Mouse (Mus musculus): ENCODE measurements at regions not wholly inside any gene's neighbourhood (a gene's known extent, or its start where the extent isn't known, plus 50 kb on each side); places are given as distances from the start of the nearest gene placed in this dataset.

- WGBS: 52% methylated on average over 2 of the region's 2 CpGs
- no peaks in the 10 kb centered on the region for H3K36me3 ChIP-seq (ENCODE audit: control insufficient read depth, insufficient read depth, low read length)
- H3K27ac ChIP-seq (ENCODE audit: low read depth, low read length): no peak overlapping the region
- H3K4me1 ChIP-seq (ENCODE audit: control insufficient read depth, insufficient read depth, low read length): no peaks in the 10 kb centered on the region
- peaks cover under 1% of the 10 kb centered on the region; the same call in 1 of the 2 replicates for H3K27me3 ChIP-seq (ENCODE audit: control insufficient read depth, insufficient read depth, low read length)
- ATAC-seq (ENCODE audit: low FRiP score, low TSS enrichment): no peak
- H3K9ac ChIP-seq (ENCODE audit: low read depth, low read length): no peak overlapping the region
- no peak overlapping the region for H3K4me3 ChIP-seq (ENCODE audit: low read length)
- H3K4me2 ChIP-seq (replicated peaks; ENCODE audit: low read depth, low read length): no peak overlapping the region
- no peaks in the 10 kb centered on the region for H3K9me3 ChIP-seq (ENCODE audit: control insufficient read depth, low read length)
These were observed 134.4 kb downstream of the Tmem161b start for GRCm38 (mm10) chr13:84356455-84356854.

GRCm38 (mm10) chr13:84360536-84360935, 138.4 kb downstream of the Tmem161b start:
- 95% methylated on average over 2 of the region's 2 CpGs for WGBS
- Histone ChIP-seq H3K27me3 (ENCODE audit: control insufficient read depth, insufficient read depth, low read length) (no peaks in the 10 kb centered on the region), H3K4me1 (ENCODE audit: control insufficient read depth, insufficient read depth, low read length) (no peaks in the 10 kb centered on the region), H3K9me3 (ENCODE audit: control insufficient read depth, low read length) (no peaks in the 10 kb centered on the region), H3K36me3 (ENCODE audit: control insufficient read depth, insufficient read depth, low read length) (no peaks in the 10 kb centered on the region), H3K27ac (ENCODE audit: low read depth, low read length) (no peak overlapping the region), H3K9ac (ENCODE audit: low read depth, low read length) (no peak overlapping the region), H3K4me3 (ENCODE audit: low read length) (no peak overlapping the region), H3K4me2 (replicated peaks; ENCODE audit: low read depth, low read length) (no peak overlapping the region)
- no peak for ATAC-seq (ENCODE audit: low FRiP score, low TSS enrichment)

GRCm38 (mm10) chr13:84364069-84364468, 142.0 kb downstream of the Tmem161b start:
- Histone ChIP-seq H3K4me1 (ENCODE audit: control insufficient read depth, insufficient read depth, low read length) (no peaks in the 10 kb centered on the region), H3K9me3 (ENCODE audit: control insufficient read depth, low read length) (no peaks in the 10 kb centered on the region), H3K36me3 (ENCODE audit: control insufficient read depth, insufficient read depth, low read length) (no peaks in the 10 kb centered on the region), H3K9ac (ENCODE audit: low read depth, low read length) (no peak overlapping the region), H3K4me3 (ENCODE audit: low read length) (no peak overlapping the region), H3K27ac (ENCODE audit: low read depth, low read length) (no peak overlapping the region), H3K27me3 (ENCODE audit: control insufficient read depth, insufficient read depth, low read length) (no peaks in the 10 kb centered on the region), H3K4me2 (replicated peaks; ENCODE audit: low read depth, low read length) (no peak overlapping the region)
- 87% methylated on average over 4 of the region's 4 CpGs for WGBS
- no peak for ATAC-seq (ENCODE audit: low FRiP score, low TSS enrichment)

- Histone ChIP-seq H3K4me1 (ENCODE audit: control insufficient read depth, insufficient read depth, low read length) (no peaks in the 10 kb centered on the region), H3K27me3 (ENCODE audit: control insufficient read depth, insufficient read depth, low read length) (no peaks in the 10 kb centered on the region), H3K4me3 (ENCODE audit: low read length) (no peak overlapping the region), H3K4me2 (replicated peaks; ENCODE audit: low read depth, low read length) (no peak overlapping the region), H3K9ac (ENCODE audit: low read depth, low read length) (no peak overlapping the region), H3K36me3 (ENCODE audit: control insufficient read depth, insufficient read depth, low read length) (no peaks in the 10 kb centered on the region), H3K9me3 (ENCODE audit: control insufficient read depth, low read length) (no peaks in the 10 kb centered on the region), H3K27ac (ENCODE audit: low read depth, low read length) (no peak overlapping the region)
- ATAC-seq (ENCODE audit: low FRiP score, low TSS enrichment): no peak
These were observed 143.4 kb downstream of the Tmem161b start for GRCm38 (mm10) chr13:84365503-84365902.

DNA sequence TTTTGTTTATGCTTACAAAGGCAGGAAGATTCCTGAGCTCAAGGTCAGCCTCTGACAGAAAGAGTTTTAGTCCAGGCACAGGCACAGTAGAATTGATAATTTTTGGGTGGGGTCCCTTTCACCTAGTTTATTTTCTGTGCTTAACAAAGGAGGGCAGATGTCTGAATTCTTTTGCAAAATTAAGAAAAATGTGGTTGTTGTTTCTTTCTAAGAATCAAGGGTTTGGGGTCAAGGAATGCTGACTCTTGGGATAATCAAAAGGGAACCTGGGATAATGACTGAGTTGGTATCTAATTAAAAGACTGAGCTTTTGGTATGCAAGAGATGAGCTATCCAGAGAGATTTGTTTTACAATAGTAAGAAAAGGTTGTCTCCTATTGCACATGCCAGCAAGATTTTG, 143.9 kb downstream of the Tmem161b start:
- no peak overlapping the region for H3K27ac ChIP-seq (ENCODE audit: low read depth, low read length)
- H3K9me3 ChIP-seq (ENCODE audit: control insufficient read depth, low read length): no peaks in the 10 kb centered on the region
- ATAC-seq (ENCODE audit: low FRiP score, low TSS enrichment): no peak
- no peak overlapping the region for H3K4me2 ChIP-seq (replicated peaks; ENCODE audit: low read depth, low read length)
- H3K4me1 ChIP-seq (ENCODE audit: control insufficient read depth, insufficient read depth, low read length): no peaks in the 10 kb centered on the region
- no peaks in the 10 kb centered on the region for H3K27me3 ChIP-seq (ENCODE audit: control insufficient read depth, insufficient read depth, low read length)
- no peak overlapping the region for H3K9ac ChIP-seq (ENCODE audit: low read depth, low read length)
- H3K4me3 ChIP-seq (ENCODE audit: low read length): no peak overlapping the region
- H3K36me3 ChIP-seq (ENCODE audit: control insufficient read depth, insufficient read depth, low read length): no peaks in the 10 kb centered on the region

DNA sequence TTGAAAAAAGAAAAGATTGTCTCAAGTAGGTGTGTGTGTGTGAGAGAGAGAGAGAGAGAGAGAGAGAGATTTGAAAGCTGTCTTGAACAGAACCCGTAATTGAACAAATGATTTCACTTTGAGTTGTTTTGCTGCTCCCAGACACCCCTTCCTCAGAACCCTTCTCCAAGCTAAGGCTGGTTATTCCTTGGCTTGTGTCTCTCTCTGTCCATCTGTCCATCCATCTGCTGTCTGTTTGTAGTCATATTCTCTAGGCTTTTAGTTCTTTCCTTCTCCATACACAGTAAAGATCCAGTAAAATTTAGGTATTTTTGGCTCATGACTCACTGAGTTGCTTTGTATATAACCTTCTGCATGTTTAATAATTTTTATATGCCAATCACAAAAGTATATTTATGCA, 144.7 kb downstream of the Tmem161b start:
- 92% methylated on average over 1 of the region's 1 CpGs for WGBS
- no peaks in the 10 kb centered on the region for H3K27me3 ChIP-seq (ENCODE audit: control insufficient read depth, insufficient read depth, low read length)
- no peak overlapping the region for H3K4me3 ChIP-seq (ENCODE audit: low read length)
- H3K4me2 ChIP-seq (replicated peaks; ENCODE audit: low read depth, low read length): no peak overlapping the region
- H3K9me3 ChIP-seq (ENCODE audit: control insufficient read depth, low read length): no peaks in the 10 kb centered on the region
- no peak overlapping the region for H3K9ac ChIP-seq (ENCODE audit: low read depth, low read length)
- H3K36me3 ChIP-seq (ENCODE audit: control insufficient read depth, insufficient read depth, low read length): no peaks in the 10 kb centered on the region
- no peak overlapping the region for H3K27ac ChIP-seq (ENCODE audit: low read depth, low read length)
- H3K4me1 ChIP-seq (ENCODE audit: control insufficient read depth, insufficient read depth, low read length): no peaks in the 10 kb centered on the region
- ATAC-seq (ENCODE audit: low FRiP score, low TSS enrichment): no peak

GRCm38 (mm10) chr13:84368225-84368624, 146.1 kb downstream of the Tmem161b start:
- no peaks in the 10 kb centered on the region for H3K36me3 ChIP-seq (ENCODE audit: control insufficient read depth, insufficient read depth, low read length)
- no peaks in the 10 kb centered on the region for H3K27me3 ChIP-seq (ENCODE audit: control insufficient read depth, insufficient read depth, low read length)
- no peaks in the 10 kb centered on the region for H3K4me1 ChIP-seq (ENCODE audit: control insufficient read depth, insufficient read depth, low read length)
- WGBS: 82% methylated on average over 2 of the region's 2 CpGs
- no peaks in the 10 kb centered on the region for H3K9me3 ChIP-seq (ENCODE audit: control insufficient read depth, low read length)
- no peak overlapping the region for H3K4me3 ChIP-seq (ENCODE audit: low read length)
- H3K9ac ChIP-seq (ENCODE audit: low read depth, low read length): no peak overlapping the region
- no peak overlapping the region for H3K27ac ChIP-seq (ENCODE audit: low read depth, low read length)
- no peak for ATAC-seq (ENCODE audit: low FRiP score, low TSS enrichment)
- no peak overlapping the region for H3K4me2 ChIP-seq (replicated peaks; ENCODE audit: low read depth, low read length)

- Histone ChIP-seq H3K9ac (ENCODE audit: low read depth, low read length) (no peak overlapping the region), H3K4me2 (replicated peaks; ENCODE audit: low read depth, low read length) (no peak overlapping the region), H3K27me3 (ENCODE audit: control insufficient read depth, insufficient read depth, low read length) (no peaks in the 10 kb centered on the region), H3K4me1 (ENCODE audit: control insufficient read depth, insufficient read depth, low read length) (no peaks in the 10 kb centered on the region), H3K9me3 (ENCODE audit: control insufficient read depth, low read length) (no peaks in the 10 kb centered on the region), H3K4me3 (ENCODE audit: low read length) (no peak overlapping the region), H3K27ac (ENCODE audit: low read depth, low read length) (no peak overlapping the region), H3K36me3 (ENCODE audit: control insufficient read depth, insufficient read depth, low read length) (no peaks in the 10 kb centered on the region)
- WGBS: 85% methylated on average over 4 of the region's 4 CpGs
- no peak for ATAC-seq (ENCODE audit: low FRiP score, low TSS enrichment)
These were observed 152.7 kb downstream of the Tmem161b start for GRCm38 (mm10) chr13:84374711-84375257.

GRCm38 (mm10) chr13:84375941-84376340, 153.8 kb downstream of the Tmem161b start:
- ATAC-seq (ENCODE audit: low FRiP score, low TSS enrichment): no peak
- Histone ChIP-seq H3K9ac (ENCODE audit: low read depth, low read length) (no peak overlapping the region), H3K4me3 (ENCODE audit: low read length) (no peak overlapping the region), H3K27ac (ENCODE audit: low read depth, low read length) (no peak overlapping the region), H3K27me3 (ENCODE audit: control insufficient read depth, insufficient read depth, low read length) (no peaks in the 10 kb centered on the region), H3K36me3 (ENCODE audit: control insufficient read depth, insufficient read depth, low read length) (no peaks in the 10 kb centered on the region), H3K4me1 (ENCODE audit: control insufficient read depth, insufficient read depth, low read length) (no peaks in the 10 kb centered on the region), H3K9me3 (ENCODE audit: control insufficient read depth, low read length) (no peaks in the 10 kb centered on the region), H3K4me2 (replicated peaks; ENCODE audit: low read depth, low read length) (no peak overlapping the region)
- 84% methylated on average over 4 of the region's 4 CpGs for WGBS
